Mouse (Mus musculus): ENCODE results near the gene Galnt10. TPM values are rescaled to one million over a fixed set of nuclear protein-coding genes. Genes with fewer than 3 reads are reported as not detected.

Gene Galnt10
- polyA plus RNA-seq, 1 experiment from 2014 or later, result 6.1 TPM

- H3K4me2 ChIP-seq (replicated peaks; ENCODE audit: low read depth, low read length), result no peak overlapping the region
- TF ChIP-seq EP300 (IDR thresholded peaks at IDR 0.05) (no peak), CTCF (IDR thresholded peaks at IDR 0.05) (no peak)
- H3K27ac ChIP-seq (ENCODE audit: low read length), result no peak overlapping the region
- H3K36me3 ChIP-seq (ENCODE audit: insufficient read depth, low read length), result no peaks in the 10 kb centered on the region
- H3K9me3 ChIP-seq (ENCODE audit: low read length), result no peaks in the 10 kb centered on the region
- ATAC-seq, result no peak
- H3K27me3 ChIP-seq (replicated peaks; ENCODE audit: insufficient read depth, low read length), result no peaks in the 10 kb centered on the region
- no peak overlapping the region for H3K9ac ChIP-seq (replicated peaks; ENCODE audit: low read depth)
- H3K4me1 ChIP-seq (ENCODE audit: insufficient read depth, low read depth, low read length), result no peaks in the 10 kb centered on the region; the same call in 1 of the 2 replicates
- 59% methylated on average over 4 of the region's 4 CpGs for WGBS
- no peak for DNase-seq (ENCODE audit: low spot score)
- no peak overlapping the region for H3K4me3 ChIP-seq (ENCODE audit: low read depth, low read length)
Observed at GRCm38 (mm10) chr11:57654386-57654785, 9.1 kb downstream of the Galnt10 start.

GRCm38 (mm10) chr11:57654977-57655397 is 9.7 kb downstream of the Galnt10 start:
- ATAC-seq (peak; percentile 54; the same call in 1 of the 2 replicates), DNase-seq (ENCODE audit: low spot score) (peak; percentile 30)
- TF ChIP-seq EP300 (IDR thresholded peaks at IDR 0.05) (no peak), CTCF (IDR thresholded peaks at IDR 0.05) (no peak)
- H3K4me1 ChIP-seq (ENCODE audit: insufficient read depth, low read depth, low read length), result no peaks in the 10 kb centered on the region; the same call in 1 of the 2 replicates
- H3K9ac ChIP-seq (replicated peaks; ENCODE audit: low read depth), result no peak overlapping the region
- no peaks in the 10 kb centered on the region for H3K9me3 ChIP-seq (ENCODE audit: low read length)
- H3K36me3 ChIP-seq (ENCODE audit: insufficient read depth, low read length), result no peaks in the 10 kb centered on the region
- no peak overlapping the region for H3K4me2 ChIP-seq (replicated peaks; ENCODE audit: low read depth, low read length)
- WGBS, result 41% methylated on average over 5 of the region's 5 CpGs
- H3K27me3 ChIP-seq (replicated peaks; ENCODE audit: insufficient read depth, low read length), result no peaks in the 10 kb centered on the region
- no peak overlapping the region for H3K4me3 ChIP-seq (ENCODE audit: low read depth, low read length)
- no peak overlapping the region for H3K27ac ChIP-seq (ENCODE audit: low read length)

GRCm38 (mm10) chr11:57655669-57656325 is 10.6 kb downstream of the Galnt10 start:
- TF ChIP-seq CTCF (IDR thresholded peaks at IDR 0.05), result no peak
- TF ChIP-seq EP300 (IDR thresholded peaks at IDR 0.05), result no peak
- no peak overlapping the region for H3K4me3 ChIP-seq (ENCODE audit: low read depth, low read length)
- no peak overlapping the region for H3K9ac ChIP-seq (replicated peaks; ENCODE audit: low read depth)
- H3K4me1 ChIP-seq (ENCODE audit: insufficient read depth, low read depth, low read length), result no peaks in the 10 kb centered on the region; the same call in 1 of the 2 replicates
- ATAC-seq (no peak), DNase-seq (ENCODE audit: low spot score) (no peak)
- no peaks in the 10 kb centered on the region for H3K27me3 ChIP-seq (replicated peaks; ENCODE audit: insufficient read depth, low read length)
- no peaks in the 10 kb centered on the region for H3K36me3 ChIP-seq (ENCODE audit: insufficient read depth, low read length)
- H3K4me2 ChIP-seq (replicated peaks; ENCODE audit: low read depth, low read length), result no peak overlapping the region
- H3K9me3 ChIP-seq (ENCODE audit: low read length), result no peaks in the 10 kb centered on the region
- H3K27ac ChIP-seq (ENCODE audit: low read length), result no peak overlapping the region
- WGBS, result 68% methylated on average over 10 of the region's 10 CpGs

GRCm38 (mm10) chr11:57656602-57657275 is 11.5 kb downstream of the Galnt10 start:
- Histone ChIP-seq H3K36me3 (ENCODE audit: insufficient read depth, low read length) (no peaks in the 10 kb centered on the region), H3K4me3 (ENCODE audit: low read depth, low read length) (no peak overlapping the region), H3K4me2 (replicated peaks; ENCODE audit: low read depth, low read length) (no peak overlapping the region), H3K4me1 (ENCODE audit: insufficient read depth, low read depth, low read length) (no peaks in the 10 kb centered on the region; the same call in 1 of the 2 replicates), H3K9me3 (ENCODE audit: low read length) (no peaks in the 10 kb centered on the region), H3K9ac (replicated peaks; ENCODE audit: low read depth) (no peak overlapping the region), H3K27me3 (replicated peaks; ENCODE audit: insufficient read depth, low read length) (no peaks in the 10 kb centered on the region), H3K27ac (ENCODE audit: low read length) (no peak overlapping the region)
- no peak for DNase-seq (ENCODE audit: low spot score)
- no peak for ATAC-seq
- WGBS, result 78% methylated on average over 8 of the region's 8 CpGs
- no peak for TF ChIP-seq EP300 (IDR thresholded peaks at IDR 0.05)
- no peak for TF ChIP-seq CTCF (IDR thresholded peaks at IDR 0.05)

GRCm38 (mm10) chr11:57657370-57658072 is 12.3 kb downstream of the Galnt10 start:
- no peaks in the 10 kb centered on the region for H3K36me3 ChIP-seq (ENCODE audit: insufficient read depth, low read length)

GRCm38 (mm10) chr11:57658214-57658613 is 13.0 kb downstream of the Galnt10 start:
- Histone ChIP-seq H3K27me3 (replicated peaks; ENCODE audit: insufficient read depth, low read length) (no peaks in the 10 kb centered on the region), H3K36me3 (ENCODE audit: insufficient read depth, low read length) (no peaks in the 10 kb centered on the region), H3K4me1 (ENCODE audit: insufficient read depth, low read depth, low read length) (no peaks in the 10 kb centered on the region; the same call in 1 of the 2 replicates), H3K9me3 (ENCODE audit: low read length) (no peaks in the 10 kb centered on the region), H3K4me3 (ENCODE audit: low read depth, low read length) (no peak overlapping the region), H3K9ac (replicated peaks; ENCODE audit: low read depth) (no peak overlapping the region), H3K4me2 (replicated peaks; ENCODE audit: low read depth, low read length) (no peak overlapping the region), H3K27ac (ENCODE audit: low read length) (no peak overlapping the region)
- WGBS, result 85% methylated on average over 3 of the region's 3 CpGs
- TF ChIP-seq EP300 (IDR thresholded peaks at IDR 0.05) (no peak), CTCF (IDR thresholded peaks at IDR 0.05) (no peak)
- no peak for DNase-seq (ENCODE audit: low spot score)
- ATAC-seq, result no peak

More at GRCm38 (mm10) chr11:57657370-57658072, 12.3 kb downstream of the Galnt10 start:
- H3K9ac ChIP-seq (replicated peaks; ENCODE audit: low read depth), result no peak overlapping the region
- no peak for DNase-seq (ENCODE audit: low spot score)
- no peaks in the 10 kb centered on the region for H3K9me3 ChIP-seq (ENCODE audit: low read length)
- ATAC-seq, result no peak
- WGBS, result 71% methylated on average over 9 of the region's 9 CpGs
- no peak overlapping the region for H3K4me2 ChIP-seq (replicated peaks; ENCODE audit: low read depth, low read length)
- TF ChIP-seq CTCF (IDR thresholded peaks at IDR 0.05) (no peak), EP300 (IDR thresholded peaks at IDR 0.05) (no peak)
- no peaks in the 10 kb centered on the region for H3K27me3 ChIP-seq (replicated peaks; ENCODE audit: insufficient read depth, low read length)
- no peak overlapping the region for H3K4me3 ChIP-seq (ENCODE audit: low read depth, low read length)
- no peak overlapping the region for H3K27ac ChIP-seq (ENCODE audit: low read length)
- H3K4me1 ChIP-seq (ENCODE audit: insufficient read depth, low read depth, low read length), result no peaks in the 10 kb centered on the region; the same call in 1 of the 2 replicates

Measured in lung, postnatal 0 days (tissue).